Mouse (Mus musculus): ENCODE results near the gene Usp48. TPM values are rescaled to one million over a fixed set of nuclear protein-coding genes. Genes with fewer than 3 reads are reported as not detected.

The Usp48 gene
- total and polyA plus RNA-seq, 3 experiments = 28.5 to 77.8 (median 36.6) TPM

DNA sequence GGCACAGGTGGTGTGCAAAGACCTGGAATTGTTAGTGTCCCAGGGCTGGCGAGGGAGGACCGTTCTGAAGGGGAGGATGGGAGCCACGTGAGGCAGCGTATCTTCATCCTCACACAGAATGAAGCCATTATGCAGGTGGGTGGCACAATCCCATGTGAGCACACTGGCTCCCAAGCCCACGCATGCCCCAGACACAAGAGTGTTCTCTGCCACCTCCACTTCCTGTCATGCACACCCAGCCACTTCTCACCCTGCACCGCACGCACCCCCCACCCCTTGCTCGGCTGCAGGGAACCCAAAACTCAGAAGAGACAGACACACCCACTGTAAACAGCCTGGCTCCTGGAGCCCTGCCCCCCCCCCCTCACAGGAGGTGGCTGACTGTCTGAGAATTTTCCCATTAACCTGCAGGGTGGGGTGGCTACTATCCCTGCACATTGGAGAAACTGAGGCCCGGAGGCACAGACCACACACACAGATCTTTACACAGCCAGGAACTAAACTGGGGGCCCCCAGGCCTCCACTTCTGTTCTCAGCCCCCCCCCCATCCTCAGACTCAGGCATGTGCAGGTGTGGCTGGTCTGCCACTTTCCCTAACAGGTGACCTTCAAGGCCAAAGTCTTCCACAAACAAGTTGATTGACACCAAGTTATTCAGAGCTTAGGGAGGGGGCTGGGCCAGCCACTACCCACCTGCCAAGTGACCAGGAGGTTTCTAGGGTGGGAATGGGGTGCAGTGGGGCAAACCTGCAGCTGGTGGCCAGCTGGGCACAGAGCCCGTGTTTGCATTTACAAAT lies 98.8 kb downstream of the Usp48 start:
- no peaks in the 10 kb centered on the region for H3K79me2 ChIP-seq (replicated peaks; ENCODE audit: control insufficient read depth, extremely low read depth, insufficient read depth, poor library complexity, severe bottlenecking)
- no peak for DNase-seq (ENCODE audit: extremely low read depth)
- no peak overlapping the region for H3K27ac ChIP-seq (ENCODE audit: insufficient read depth, low read depth)
- peaks cover 87% of the 10 kb centered on the region for H3K27me3 ChIP-seq (replicated peaks)
- H3K9ac ChIP-seq (ENCODE audit: insufficient read depth, low read depth) = no peak overlapping the region
- TF ChIP-seq MXI1 (IDR thresholded peaks at IDR 0.05; ENCODE audit: low read depth, low read length) = no peak
- TF ChIP-seq GABPA (IDR thresholded peaks at IDR 0.05; ENCODE audit: insufficient replicate concordance, low read depth, low read length) = no peak
- TF ChIP-seq BHLHE40 (IDR thresholded peaks at IDR 0.05; ENCODE audit: low read depth, low read length) = no peak
- TF ChIP-seq E2F4 (IDR thresholded peaks at IDR 0.05; ENCODE audit: insufficient replicate concordance, low read depth, low read length) = no peak
- no peak for TF ChIP-seq UBTF (IDR thresholded peaks at IDR 0.05; ENCODE audit: low read depth, low read length)
- no peak for TF ChIP-seq ZKSCAN1 (IDR thresholded peaks at IDR 0.05; ENCODE audit: borderline replicate concordance, low read depth, low read length)
- no peak for TF ChIP-seq JUND (conservative IDR thresholded peaks at IDR 0.05; ENCODE audit: low read depth, low read length)
- TF ChIP-seq CHD2 (IDR thresholded peaks at IDR 0.05; ENCODE audit: low read length) = no peak
- no peak for TF ChIP-seq CHD1 (IDR thresholded peaks at IDR 0.05; ENCODE audit: low read depth, low read length)
- no peak for TF ChIP-seq USF2 (conservative IDR thresholded peaks at IDR 0.05; ENCODE audit: low read depth, low read length)
- TF ChIP-seq MAZ (IDR thresholded peaks at IDR 0.05; ENCODE audit: low read depth, low read length) = no peak
- TF ChIP-seq MAX (IDR thresholded peaks at IDR 0.05; ENCODE audit: low read length) = no peak
- in situ Hi-C loops (cut with MboI; ENCODE audit: low pct_ligation_motif_present, low pct_unique_long_range_greater_than_20kb, low sequenced_read_pairs) (no loop called here), dilution Hi-C loops (cut with MboI; ENCODE audit: extremely low pct_ligation_motif_present, extremely low pct_unique_long_range_greater_than_20kb, low sequenced_read_pairs) (no loop called here)
- peaks cover 8% of the 10 kb centered on the region for H3K9me3 ChIP-seq (replicated peaks; ENCODE audit: low read length)
- H3K36me3 ChIP-seq (replicated peaks in 1 of 2; ENCODE audit: control insufficient read depth in 1 of 2, insufficient read depth in 1 of 2, low read length in 1 of 2) = no peaks in the 10 kb centered on the region
- no peak overlapping the region for H3K4me2 ChIP-seq (ENCODE audit: insufficient read depth, low read depth, poor library complexity, severe bottlenecking)
- no peak overlapping the region for H3K4me3 ChIP-seq (replicated peaks in 1 of 3; ENCODE audit: low read depth in 2 of 3, low read length in 2 of 3, poor library complexity in 1 of 3)
- H3K4me1 ChIP-seq (ENCODE audit: control insufficient read depth in 1 of 2, insufficient read depth in 2 of 2) = no peaks in the 10 kb centered on the region

GRCm38 (mm10) chr4:137695300-137695699 lies 101.7 kb downstream of the Usp48 start:
- dilution Hi-C loops (cut with MboI; ENCODE audit: extremely low pct_ligation_motif_present, extremely low pct_unique_long_range_greater_than_20kb, low sequenced_read_pairs) = no loop called here
- H3K27me3 ChIP-seq (replicated peaks) = peaks cover 87% of the 10 kb centered on the region
- no peak overlapping the region for H3K9ac ChIP-seq (ENCODE audit: insufficient read depth, low read depth)
- no peaks in the 10 kb centered on the region for H3K4me1 ChIP-seq (ENCODE audit: control insufficient read depth in 1 of 2, insufficient read depth in 2 of 2)
- no peak overlapping the region for H3K4me3 ChIP-seq (replicated peaks in 1 of 3; ENCODE audit: low read depth in 2 of 3, low read length in 2 of 3, poor library complexity in 1 of 3)
- H3K4me2 ChIP-seq (ENCODE audit: insufficient read depth, low read depth, poor library complexity, severe bottlenecking) = no peak overlapping the region
- TF ChIP-seq MAX (IDR thresholded peaks at IDR 0.05; ENCODE audit: low read length) (no peak), ETS1 (conservative IDR thresholded peaks at IDR 0.05; ENCODE audit: low read depth, low read length) (no peak)
- in situ Hi-C loops (cut with MboI; ENCODE audit: low pct_ligation_motif_present, low pct_unique_long_range_greater_than_20kb, low sequenced_read_pairs) = no loop called here
- no peaks in the 10 kb centered on the region for H3K79me2 ChIP-seq (replicated peaks; ENCODE audit: control insufficient read depth, extremely low read depth, insufficient read depth, poor library complexity, severe bottlenecking)
- H3K27ac ChIP-seq (ENCODE audit: insufficient read depth, low read depth) = no peak overlapping the region
- no peak for DNase-seq (ENCODE audit: extremely low read depth)
- peaks cover 3% of the 10 kb centered on the region for H3K9me3 ChIP-seq (replicated peaks; ENCODE audit: low read length)
- H3K36me3 ChIP-seq (replicated peaks in 1 of 2; ENCODE audit: control insufficient read depth in 1 of 2, insufficient read depth in 1 of 2, low read length in 1 of 2) = no peaks in the 10 kb centered on the region
